Mouse (Mus musculus): ENCODE measurements around the gene Gm49027. TPM values are rescaled to one million over a fixed set of nuclear protein-coding genes. Genes with fewer than 3 reads are reported as not detected.

The Gm49027 gene
- polyA plus RNA-seq, 1 experiment from 2014 or later: 0.45 TPM

- Histone ChIP-seq H3K27me3 (ENCODE audit: control insufficient read depth, insufficient read depth, low read length) (no peaks in the 10 kb centered on the region), H3K9ac (ENCODE audit: low read length) (no peak overlapping the region), H3K9me3 (ENCODE audit: control insufficient read depth, low read length) (no peaks in the 10 kb centered on the region), H3K27ac (ENCODE audit: low read depth, low read length) (no peak overlapping the region), H3K36me3 (ENCODE audit: control insufficient read depth, insufficient read depth, low read length) (no peaks in the 10 kb centered on the region; the same call in 1 of the 2 replicates), H3K4me2 (ENCODE audit: low read depth, low read length, severe bottlenecking) (no peak overlapping the region), H3K4me3 (ENCODE audit: low read depth, low read length) (no peak overlapping the region), H3K4me1 (replicated peaks; ENCODE audit: control insufficient read depth, insufficient read depth, low read length) (no peaks in the 10 kb centered on the region)
- ATAC-seq (replicated peaks; ENCODE audit: low FRiP score) (no peak), DNase-seq (ENCODE audit: low spot score) (peak; percentile 42)
- whole genome bisulfite sequencing: 90% methylated on average over 8 of the region's 8 CpGs
Measured at GRCm38 (mm10) chr5:123530056-123530455, 4.8 kb upstream of the Gm49027 start.

- Histone ChIP-seq H3K9ac (ENCODE audit: low read length) (no peak overlapping the region), H3K4me1 (replicated peaks; ENCODE audit: control insufficient read depth, insufficient read depth, low read length) (0 out of 2 replicates have a peak, but pooled peaks cover 2% of the 10 kb centered on the region), H3K27ac (ENCODE audit: low read depth, low read length) (no peak overlapping the region), H3K27me3 (ENCODE audit: control insufficient read depth, insufficient read depth, low read length) (no peaks in the 10 kb centered on the region), H3K4me2 (ENCODE audit: low read depth, low read length, severe bottlenecking) (no peak overlapping the region), H3K9me3 (ENCODE audit: control insufficient read depth, low read length) (no peaks in the 10 kb centered on the region), H3K36me3 (ENCODE audit: control insufficient read depth, insufficient read depth, low read length) (no peaks in the 10 kb centered on the region; the same call in 1 of the 2 replicates), H3K4me3 (ENCODE audit: low read depth, low read length) (no peak overlapping the region)
- ATAC-seq (replicated peaks; ENCODE audit: low FRiP score) (no peak), DNase-seq (ENCODE audit: low spot score) (peak; percentile 44)
- 77% methylated on average over 7 of the region's 7 CpGs for WGBS
Measured at GRCm38 (mm10) chr5:123528641-123529040, 3.4 kb upstream of the Gm49027 start.

- Histone ChIP-seq H3K27ac (ENCODE audit: low read depth, low read length) (no peak overlapping the region), H3K9ac (ENCODE audit: low read length) (no peak overlapping the region), H3K9me3 (ENCODE audit: control insufficient read depth, low read length) (no peaks in the 10 kb centered on the region), H3K27me3 (ENCODE audit: control insufficient read depth, insufficient read depth, low read length) (no peaks in the 10 kb centered on the region), H3K4me3 (ENCODE audit: low read depth, low read length) (no peak overlapping the region), H3K36me3 (ENCODE audit: control insufficient read depth, insufficient read depth, low read length) (no peaks in the 10 kb centered on the region; the same call in 1 of the 2 replicates), H3K4me2 (ENCODE audit: low read depth, low read length, severe bottlenecking) (no peak overlapping the region), H3K4me1 (replicated peaks; ENCODE audit: control insufficient read depth, insufficient read depth, low read length) (peaks cover 9% of the 10 kb centered on the region)
- DNase-seq (ENCODE audit: low spot score): peak; percentile 44
- ATAC-seq (replicated peaks; ENCODE audit: low FRiP score): no peak
- WGBS: 92% methylated on average over 9 of the region's 9 CpGs
Measured at GRCm38 (mm10) chr5:123525916-123526495, 718 bp upstream of the Gm49027 start.

- peak overlapping the region; percentile 90 for H3K4me3 ChIP-seq (ENCODE audit: low read depth, low read length)
- peak overlapping the region; percentile 27; the same call in 1 of the 2 replicates for H3K27ac ChIP-seq (ENCODE audit: low read depth, low read length)
- DNase-seq (ENCODE audit: low spot score): no peak
- H3K36me3 ChIP-seq (ENCODE audit: control insufficient read depth, insufficient read depth, low read length): no peaks in the 10 kb centered on the region
- WGBS: under 1% methylated on average over 26 of the region's 27 CpGs
- H3K9me3 ChIP-seq (ENCODE audit: control insufficient read depth, low read length): no peaks in the 10 kb centered on the region
- H3K4me1 ChIP-seq (replicated peaks; ENCODE audit: control insufficient read depth, insufficient read depth, low read length): peaks cover 9% of the 10 kb centered on the region
- H3K9ac ChIP-seq (ENCODE audit: low read length): peak overlapping the region; percentile 46
- peak overlapping the region; percentile 93 for H3K4me2 ChIP-seq (ENCODE audit: low read depth, low read length, severe bottlenecking)
- no peaks in the 10 kb centered on the region for H3K27me3 ChIP-seq (ENCODE audit: control insufficient read depth, insufficient read depth, low read length)
- ATAC-seq (replicated peaks; ENCODE audit: low FRiP score): peak; percentile 95
Measured at GRCm38 (mm10) chr5:123524393-123524750, 916 bp downstream of the Gm49027 start.

DNA sequence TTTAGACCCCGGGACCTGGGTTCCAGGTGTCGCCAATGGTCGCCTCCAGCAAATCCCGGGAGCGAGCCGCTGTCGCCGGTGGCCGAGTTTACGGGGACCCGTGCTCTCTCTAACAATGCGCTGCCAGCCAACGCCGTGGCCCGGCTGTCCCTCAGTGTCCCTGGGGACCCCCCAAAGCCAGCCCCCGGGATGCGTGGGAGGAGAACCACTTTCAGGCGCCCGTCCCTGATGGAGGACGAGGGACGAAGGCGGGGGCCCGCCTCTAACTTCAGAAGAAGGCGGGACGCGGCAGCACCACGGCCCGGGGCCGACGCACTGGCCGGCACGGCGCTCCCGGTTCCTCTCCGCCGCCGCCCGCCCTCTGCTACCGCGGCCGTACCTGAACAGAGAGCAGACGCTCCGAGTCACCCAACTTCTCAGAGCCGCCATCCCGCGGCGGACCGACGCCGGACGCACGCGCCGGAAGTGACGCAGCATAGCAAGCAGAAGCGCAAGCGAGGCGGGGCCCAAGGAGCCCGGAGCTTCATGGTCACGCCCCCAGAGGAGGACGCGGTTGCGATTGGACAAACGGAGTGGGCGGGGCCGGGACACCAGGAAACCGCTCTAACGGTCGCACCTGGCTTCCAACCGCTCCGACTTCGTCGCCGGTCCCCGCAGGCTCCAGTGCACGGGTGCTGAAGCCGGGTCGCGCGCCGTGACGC, 1.4 kb downstream of the Gm49027 start, which contains the start of gene Diablo:
Gene Diablo (minus strand): TSS at position 485 of the 701 bp plus-strand sequence.
- Histone ChIP-seq H3K4me3 (ENCODE audit: low read depth, low read length) (peak within 1 kb of the TSS; percentile 90), H3K27ac (ENCODE audit: low read depth, low read length) (peak within 1 kb of the TSS; percentile 27; the same call in 1 of the 2 replicates), H3K9ac (ENCODE audit: low read length) (peak within 1 kb of the TSS; percentile 87), H3K36me3 (ENCODE audit: control insufficient read depth, insufficient read depth, low read length) (no peaks in the 10 kb centered on the region), H3K4me2 (ENCODE audit: low read depth, low read length, severe bottlenecking) (peak within 1 kb of the TSS; percentile 93), H3K4me1 (replicated peaks; ENCODE audit: control insufficient read depth, insufficient read depth, low read length) (peaks cover 9% of the 10 kb centered on the region), H3K27me3 (ENCODE audit: control insufficient read depth, insufficient read depth, low read length) (no peaks in the 10 kb centered on the region), H3K9me3 (ENCODE audit: control insufficient read depth, low read length) (no peaks in the 10 kb centered on the region)
- ATAC-seq (replicated peaks; ENCODE audit: low FRiP score): peak; percentile 98
- under 1% methylated on average over 70 of the region's 82 CpGs for WGBS
- DNase-seq (ENCODE audit: low spot score): peak; percentile 99

- Histone ChIP-seq H3K4me2 (ENCODE audit: low read depth, low read length, severe bottlenecking) (no peak overlapping the region), H3K4me3 (ENCODE audit: low read depth, low read length) (no peak overlapping the region), H3K27me3 (ENCODE audit: control insufficient read depth, insufficient read depth, low read length) (no peaks in the 10 kb centered on the region), H3K27ac (ENCODE audit: low read depth, low read length) (no peak overlapping the region), H3K9ac (ENCODE audit: low read length) (no peak overlapping the region), H3K4me1 (replicated peaks; ENCODE audit: control insufficient read depth, insufficient read depth, low read length) (peaks cover 9% of the 10 kb centered on the region), H3K36me3 (ENCODE audit: control insufficient read depth, insufficient read depth, low read length) (no peaks in the 10 kb centered on the region), H3K9me3 (ENCODE audit: control insufficient read depth, low read length) (no peaks in the 10 kb centered on the region)
- DNase-seq (ENCODE audit: low spot score) (peak; percentile 39), ATAC-seq (replicated peaks; ENCODE audit: low FRiP score) (no peak)
- WGBS: 81% methylated on average over 1 of the region's 1 CpGs
Measured at GRCm38 (mm10) chr5:123522166-123522565, 3.1 kb downstream of the Gm49027 start.

GRCm38 (mm10) chr5:123521621-123522020, 3.7 kb downstream of the Gm49027 start:
- H3K4me2 ChIP-seq (ENCODE audit: low read depth, low read length, severe bottlenecking): no peak overlapping the region
- ATAC-seq (replicated peaks; ENCODE audit: low FRiP score) (no peak), DNase-seq (ENCODE audit: low spot score) (peak; percentile 20)
- no peak overlapping the region for H3K9ac ChIP-seq (ENCODE audit: low read length)
- H3K27me3 ChIP-seq (ENCODE audit: control insufficient read depth, insufficient read depth, low read length): no peaks in the 10 kb centered on the region
- no peaks in the 10 kb centered on the region for H3K9me3 ChIP-seq (ENCODE audit: control insufficient read depth, low read length)
- 82% methylated on average over 1 of the region's 1 CpGs for WGBS
- no peak overlapping the region for H3K27ac ChIP-seq (ENCODE audit: low read depth, low read length)
- H3K4me1 ChIP-seq (replicated peaks; ENCODE audit: control insufficient read depth, insufficient read depth, low read length): peaks cover 9% of the 10 kb centered on the region
- H3K4me3 ChIP-seq (ENCODE audit: low read depth, low read length): no peak overlapping the region
- no peaks in the 10 kb centered on the region for H3K36me3 ChIP-seq (ENCODE audit: control insufficient read depth, insufficient read depth, low read length)

DNA sequence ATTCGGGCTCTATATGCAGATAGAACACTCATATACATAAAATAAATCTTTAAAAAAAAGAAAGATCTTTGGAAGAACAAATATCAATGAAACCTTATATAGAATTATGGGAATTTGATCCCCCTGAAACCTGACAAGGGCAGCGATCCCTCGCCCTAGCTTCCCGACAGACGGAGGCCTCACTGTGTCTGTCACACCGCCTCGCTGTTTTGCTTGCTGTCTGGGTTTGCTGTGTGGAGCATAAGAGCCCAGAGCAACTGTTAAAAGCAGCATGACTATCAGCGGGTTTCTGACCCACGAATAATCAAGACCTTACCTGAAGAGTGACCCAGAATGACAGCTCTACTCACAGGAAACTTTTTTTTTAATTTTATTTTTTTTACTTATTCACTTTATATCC, 4.6 kb downstream of the Gm49027 start:
- H3K4me2 ChIP-seq (ENCODE audit: low read depth, low read length, severe bottlenecking): no peak overlapping the region
- no peaks in the 10 kb centered on the region for H3K36me3 ChIP-seq (ENCODE audit: control insufficient read depth, insufficient read depth, low read length)
- H3K9ac ChIP-seq (ENCODE audit: low read length): no peak overlapping the region
- no peaks in the 10 kb centered on the region for H3K9me3 ChIP-seq (ENCODE audit: control insufficient read depth, low read length)
- peak; percentile 18 for DNase-seq (ENCODE audit: low spot score)
- 91% methylated on average over 9 of the region's 9 CpGs for WGBS
- no peaks in the 10 kb centered on the region for H3K27me3 ChIP-seq (ENCODE audit: control insufficient read depth, insufficient read depth, low read length)
- H3K4me1 ChIP-seq (replicated peaks; ENCODE audit: control insufficient read depth, insufficient read depth, low read length): peaks cover 9% of the 10 kb centered on the region
- H3K4me3 ChIP-seq (ENCODE audit: low read depth, low read length): no peak overlapping the region
- no peak for ATAC-seq (replicated peaks; ENCODE audit: low FRiP score)
- H3K27ac ChIP-seq (ENCODE audit: low read depth, low read length): no peak overlapping the region

All from forebrain, embryonic 11.5 days (tissue).